Mouse (Mus musculus) CH12.LX (cell line): Measurements from ENCODE around the gene Rap1gds1. TPM values are rescaled to one million over a fixed set of nuclear protein-coding genes. Genes with fewer than 3 reads are reported as not detected.

ENCODE experiments used
- DNase-seq: peaks from one replicate; pipeline ENCODE4 v3.0.0-alpha.2; 2013; ENCODE audit errors: extremely low read depth
- H3K27ac ChIP-seq: 2 replicates; pipeline ENCODE4 v1.5.1; 2012; ENCODE audit warnings: low read depth, mild to moderate bottlenecking, control low read depth, moderate library complexity; ENCODE audit not compliant: insufficient read depth
- H3K27me3 ChIP-seq: replicated peaks from 2 replicates; pipeline ENCODE3; 2012; ENCODE audit warnings: inconsistent platforms
- H3K36me3 ChIP-seq, 2 experiments: replicated peaks in 1 of 2; 2 replicates each; pipeline versions ENCODE3 to v1.6.1; 2012; ENCODE audit warnings: inconsistent platforms in 1 of 2, low read length in 1 of 2, mild to moderate bottlenecking in 1 of 2, mixed read lengths in 1 of 2, moderate library complexity in 1 of 2; ENCODE audit not compliant: control insufficient read depth in 1 of 2, insufficient read depth in 1 of 2
- H3K4me1 ChIP-seq, 2 experiments: 2 replicates each; pipeline ENCODE4 v1.6.1; 2012; ENCODE audit warnings: inconsistent platforms in 1 of 2, moderate library complexity in 1 of 2; ENCODE audit not compliant: insufficient read depth in 2 of 2, control insufficient read depth in 1 of 2
- H3K4me2 ChIP-seq: 2 replicates; pipeline ENCODE4 v1.6.1; 2012; ENCODE audit warnings: low read depth, mild to moderate bottlenecking, control low read depth; ENCODE audit not compliant: poor library complexity, insufficient read depth, severe bottlenecking
- H3K4me3 ChIP-seq, 3 experiments: fragments of 150-350 bp in 1 of 3; sonication (generic) in 1 of 3; replicated peaks in 1 of 3; 2 replicates each; pipeline versions ENCODE3 to v1.5.1; 2011 to 2012; ENCODE audit warnings: low read depth in 2 of 3, low read length in 2 of 3, mild to moderate bottlenecking in 2 of 3, moderate library complexity in 2 of 3, control low read depth in 1 of 3, improper control_type of control experiment in 1 of 3, inconsistent platforms in 1 of 3, mixed read lengths in 1 of 3; ENCODE audit not compliant: poor library complexity in 1 of 3
- H3K79me2 ChIP-seq: replicated peaks from 2 replicates; pipeline ENCODE4 v1.6.1; 2012; ENCODE audit warnings: mild to moderate bottlenecking, moderate library complexity; ENCODE audit not compliant: control insufficient read depth, poor library complexity, insufficient read depth, severe bottlenecking; ENCODE audit errors: extremely low read depth
- H3K9ac ChIP-seq: 2 replicates; pipeline ENCODE4 v1.6.1; 2012; ENCODE audit warnings: low read depth, mild to moderate bottlenecking, control low read depth, moderate library complexity; ENCODE audit not compliant: insufficient read depth
- H3K9me3 ChIP-seq: replicated peaks from 2 replicates; pipeline ENCODE3; 2012; ENCODE audit warnings: low read length, inconsistent platforms, mixed read lengths
- CHD1 ChIP-seq: IDR thresholded peaks from 2 replicates; pipeline ENCODE4 v1.6.1; 2012; ENCODE audit warnings: low read depth, low read length, improper control_type of control experiment, inconsistent platforms
- CHD2 ChIP-seq: IDR thresholded peaks from 2 replicates; pipeline ENCODE4 v1.6.1; 2011; ENCODE audit warnings: low read length, improper control_type of control experiment
- ELF1 ChIP-seq: IDR thresholded peaks from 2 replicates; pipeline ENCODE4 v1.6.1; 2014; ENCODE audit warnings: low read depth, mild to moderate bottlenecking, inconsistent platforms, low read length, improper control_type of control experiment
- EP300 ChIP-seq: IDR thresholded peaks from 2 replicates; pipeline ENCODE4 v1.6.1; 2011; ENCODE audit warnings: low read length, improper control_type of control experiment
- ETS1 ChIP-seq: conservative IDR thresholded peaks from 2 replicates; pipeline ENCODE4 v1.6.1; 2012; ENCODE audit warnings: low read depth, mild to moderate bottlenecking, inconsistent platforms, low read length, improper control_type of control experiment, moderate library complexity
- JUND ChIP-seq: conservative IDR thresholded peaks from 2 replicates; pipeline ENCODE4 v1.6.1; 2011; ENCODE audit warnings: low read depth, low read length, improper control_type of control experiment
- MAX ChIP-seq: IDR thresholded peaks from 2 replicates; pipeline ENCODE4 v1.6.1; 2011; ENCODE audit warnings: low read length, improper control_type of control experiment
- MAZ ChIP-seq: IDR thresholded peaks from 2 replicates; pipeline ENCODE4 v1.6.1; 2012; ENCODE audit warnings: low read depth, mild to moderate bottlenecking, inconsistent platforms, low read length, improper control_type of control experiment, moderate library complexity
- MEF2A ChIP-seq: IDR thresholded peaks from 2 replicates; pipeline ENCODE4 v1.6.1; 2014; ENCODE audit warnings: low read depth, mild to moderate bottlenecking, inconsistent platforms, low read length, improper control_type of control experiment, borderline replicate concordance
- MXI1 ChIP-seq: IDR thresholded peaks from 2 replicates; pipeline ENCODE4 v1.6.1; 2011; ENCODE audit warnings: mild to moderate bottlenecking, low read depth, low read length, improper control_type of control experiment
- MYC ChIP-seq: IDR thresholded peaks from 2 replicates; pipeline ENCODE4 v1.6.1; 2011; ENCODE audit warnings: low read depth, mild to moderate bottlenecking, improper control_type of control experiment, low read length
- NELFE ChIP-seq: IDR thresholded peaks from 2 replicates; pipeline ENCODE4 v1.6.1; 2011; ENCODE audit warnings: low read depth, low read length, improper control_type of control experiment
- PAX5 ChIP-seq: IDR thresholded peaks from 2 replicates; pipeline ENCODE4 v1.6.1; 2012; ENCODE audit warnings: low read length, inconsistent platforms, mixed read lengths
- POLR2A ChIP-seq: IDR thresholded peaks from 2 replicates; pipeline ENCODE4 v1.6.1; 2011; ENCODE audit warnings: low read depth, mild to moderate bottlenecking, improper control_type of control experiment, low read length
- RAD21 ChIP-seq: IDR thresholded peaks from 2 replicates; pipeline ENCODE4 v1.6.1; 2011; ENCODE audit warnings: low read depth, mild to moderate bottlenecking, low read length, improper control_type of control experiment, moderate library complexity
- SIN3A ChIP-seq: IDR thresholded peaks from 2 replicates; pipeline ENCODE4 v1.6.1; 2012; ENCODE audit warnings: low read length, improper control_type of control experiment, inconsistent platforms
- SMC3 ChIP-seq: IDR thresholded peaks from 2 replicates; pipeline ENCODE4 v1.6.1; 2011; ENCODE audit warnings: low read depth, low read length, improper control_type of control experiment
- TCF12 ChIP-seq: IDR thresholded peaks from 2 replicates; pipeline ENCODE4 v1.6.1; 2014; ENCODE audit warnings: low read depth, mild to moderate bottlenecking, inconsistent platforms, low read length, improper control_type of control experiment
- ZC3H11A ChIP-seq: IDR thresholded peaks from 2 replicates; pipeline ENCODE4 v1.6.1; 2012; ENCODE audit warnings: low read depth, mild to moderate bottlenecking, inconsistent platforms, low read length, improper control_type of control experiment
- ZKSCAN1 ChIP-seq: IDR thresholded peaks from 2 replicates; pipeline ENCODE4 v1.6.1; 2012; ENCODE audit warnings: low read depth, inconsistent platforms, low read length, improper control_type of control experiment, borderline replicate concordance
- ZMIZ1 ChIP-seq: IDR thresholded peaks from 2 replicates; pipeline ENCODE4 v1.6.1; 2012; ENCODE audit warnings: low read depth, mild to moderate bottlenecking, inconsistent platforms, low read length, improper control_type of control experiment
- dilution Hi-C: fragments of 300-500 bp; cut with MboI; formaldehyde crosslinking; loops from 2 replicates; pipeline ENCODE4 v1.14.3; 2020; ENCODE audit warnings: low sequenced_read_pairs; ENCODE audit not compliant: extremely low pct_unique_long_range_greater_than_20kb, extremely low pct_ligation_motif_present
- in situ Hi-C: fragments of 300-500 bp; cut with MboI; formaldehyde crosslinking; loops from 3 replicates; pipeline ENCODE4 v1.14.3; 2019; ENCODE audit warnings: low sequenced_read_pairs, low pct_ligation_motif_present, low pct_unique_long_range_greater_than_20kb, mixed read lengths
- polyA plus RNA-seq: library from polyadenylated mRNA; unstranded; fragments of >175 nt; gene quantifications from 2 replicates; pipeline ENCODE4 v1.2.1, GENCODE M21; 2012; ENCODE audit warnings: low read depth; ENCODE audit not compliant: insufficient read length
- total RNA-seq, 2 experiments: library from RNA; depleted of rRNA; stranded (reverse); fragments of 300-350 nt in 1 of 2; fragments of >200 nt in 1 of 2; gene quantifications; 2 replicates each; pipeline ENCODE4 v1.2.3; 2012 to 2014

The Rap1gds1 gene
- total and polyA plus RNA-seq, 3 experiments: 24.4 to 36.7 (median 26.3) TPM

GRCm38 (mm10) chr3:139000071-139000867 lies 74.7 kb downstream of the Rap1gds1 start:
- TF ChIP-seq ZMIZ1: no peak
- no peak for TF ChIP-seq NELFE
- TF ChIP-seq, all 38 proteins: peak for 0
- no peaks in the 10 kb centered on the region for H3K27me3 ChIP-seq
- no peak overlapping the region for H3K4me2 ChIP-seq
- no peak for DNase-seq
- no peak overlapping the region for H3K4me3 ChIP-seq
- no peak overlapping the region for H3K9ac ChIP-seq
- H3K9me3 ChIP-seq: peaks cover 3% of the 10 kb centered on the region
- dilution Hi-C loops (no loop called here), in situ Hi-C loops (no loop called here)
- H3K79me2 ChIP-seq: no peaks in the 10 kb centered on the region
- H3K36me3 ChIP-seq: peaks cover 0 to 25% of the 10 kb centered on the region in 2 experiments
- no peaks in the 10 kb centered on the region for H3K4me1 ChIP-seq
- no peak overlapping the region for H3K27ac ChIP-seq

DNA sequence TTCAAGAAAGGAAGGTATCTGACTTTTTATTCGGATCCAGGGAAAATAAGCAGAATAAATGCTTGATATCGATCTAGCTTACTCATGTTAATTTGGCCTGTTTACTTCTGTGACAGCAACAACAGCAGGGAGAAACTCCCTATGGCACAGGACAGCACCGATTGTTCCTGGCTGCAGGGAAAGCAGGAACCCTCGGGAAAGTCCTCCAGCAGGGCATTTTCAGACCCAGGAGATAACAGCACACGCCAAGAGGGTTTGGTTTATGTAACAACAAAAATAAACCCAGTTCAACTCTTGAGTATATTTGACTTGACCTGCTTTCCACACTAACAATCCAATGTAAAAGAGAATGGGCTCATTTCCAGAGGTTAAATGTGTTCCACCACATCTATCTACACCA lies 81.5 kb downstream of the Rap1gds1 start:
- in situ Hi-C loops: no loop called here
- peaks cover 0 to 6% of the 10 kb centered on the region in 2 experiments; a peak in 1 of 4 replicates for H3K4me1 ChIP-seq
- H3K27me3 ChIP-seq: no peaks in the 10 kb centered on the region
- no peak for DNase-seq
- H3K9ac ChIP-seq: no peak overlapping the region
- H3K36me3 ChIP-seq: peaks cover 0 to 14% of the 10 kb centered on the region in 2 experiments
- H3K4me3 ChIP-seq: no peak overlapping the region
- no peak overlapping the region for H3K4me2 ChIP-seq
- H3K9me3 ChIP-seq: peaks cover 3% of the 10 kb centered on the region
- TF ChIP-seq ZKSCAN1 (no peak), POLR2A (no peak), MXI1 (no peak)
- no peaks in the 10 kb centered on the region for H3K79me2 ChIP-seq
- dilution Hi-C loops: no loop called here
- H3K27ac ChIP-seq: no peak overlapping the region

- H3K9ac ChIP-seq: no peak overlapping the region
- in situ Hi-C loops (no loop called here), dilution Hi-C loops (no loop called here)
- DNase-seq: no peak
- no peaks in the 10 kb centered on the region for H3K27me3 ChIP-seq
- no peak overlapping the region for H3K4me2 ChIP-seq
- no peaks in the 10 kb centered on the region for H3K79me2 ChIP-seq
- H3K9me3 ChIP-seq: peaks cover 1% of the 10 kb centered on the region
- H3K36me3 ChIP-seq: peaks cover 0 to 7% of the 10 kb centered on the region in 2 experiments
- no peak overlapping the region for H3K27ac ChIP-seq
- H3K4me1 ChIP-seq: peaks cover 0 to 6% of the 10 kb centered on the region in 2 experiments; a peak in 1 of 4 replicates
- TF ChIP-seq NELFE (no peak), SIN3A (no peak), MEF2A (no peak), MAX (no peak), ZC3H11A (no peak), EP300 (no peak), RAD21 (no peak), ELF1 (no peak), ZKSCAN1 (no peak), MYC (no peak), MAZ (no peak), TCF12 (no peak), CHD2 (no peak), JUND (no peak), PAX5 (no peak), POLR2A (no peak), SMC3 (no peak), CHD1 (no peak), ETS1 (no peak)
- no peak overlapping the region for H3K4me3 ChIP-seq
Measured at GRCm38 (mm10) chr3:138991367-138991766, 83.6 kb downstream of the Rap1gds1 start.
